Mouse (Mus musculus): ENCODE data around the gene Olfr809. TPM values are rescaled to one million over a fixed set of nuclear protein-coding genes. Genes with fewer than 3 reads are reported as not detected.

Gene Olfr809
- polyA plus RNA-seq, 1 experiment from 2014 or later = not detected

Small RNA genes lying within 50 kb of the gene (microRNA-seq; reads per million reads assigned to microRNA genes)
- gene Gm24485 = not detected

Other genes with a start within 250 kb of the Olfr809 start
- not detected in 2 replicates for gene Olfr792, start 235.5 kb upstream of the Olfr809 start, polyA plus RNA-seq (2014; fragmentation: Nextera tagmentation; extraction: Ambion mirVana)
- not detected in 2 replicates for gene Olfr794, start 207.0 kb upstream of the Olfr809 start, polyA plus RNA-seq (2014; fragmentation: Nextera tagmentation; extraction: Ambion mirVana)
- gene Olfr796, start 162.1 kb upstream of the Olfr809 start, polyA plus RNA-seq (2014; fragmentation: Nextera tagmentation; extraction: Ambion mirVana) = not detected in 2 replicates
- not detected in 2 replicates for gene Olfr798, start 146.7 kb upstream of the Olfr809 start, polyA plus RNA-seq (2014; fragmentation: Nextera tagmentation; extraction: Ambion mirVana)
- not detected in 2 replicates for gene Olfr799, start 137.2 kb upstream of the Olfr809 start, polyA plus RNA-seq (2014; fragmentation: Nextera tagmentation; extraction: Ambion mirVana)
- not detected in 2 replicates for gene Olfr800, start 116.9 kb upstream of the Olfr809 start, polyA plus RNA-seq (2014; fragmentation: Nextera tagmentation; extraction: Ambion mirVana)
- gene Olfr801, start 100.8 kb upstream of the Olfr809 start, polyA plus RNA-seq (2014; fragmentation: Nextera tagmentation; extraction: Ambion mirVana) = not detected in 2 replicates
- 0.07 TPM in 1 of 2 replicates, not detected in the other for gene Olfr802, start 86.5 kb upstream of the Olfr809 start, polyA plus RNA-seq (2014; fragmentation: Nextera tagmentation; extraction: Ambion mirVana)
- gene Olfr803, start 80.4 kb upstream of the Olfr809 start, polyA plus RNA-seq (2014; fragmentation: Nextera tagmentation; extraction: Ambion mirVana) = not detected in 2 replicates
- gene Olfr804, start 71.4 kb upstream of the Olfr809 start, polyA plus RNA-seq (2014; fragmentation: Nextera tagmentation; extraction: Ambion mirVana) = not detected in 2 replicates
- not detected in 2 replicates for gene Olfr805, start 45.3 kb upstream of the Olfr809 start, polyA plus RNA-seq (2014; fragmentation: Nextera tagmentation; extraction: Ambion mirVana)
- not detected in 2 replicates for gene Olfr806, start 32.7 kb upstream of the Olfr809 start, polyA plus RNA-seq (2014; fragmentation: Nextera tagmentation; extraction: Ambion mirVana)
- not detected in 2 replicates for gene Olfr807, start 16.8 kb upstream of the Olfr809 start, polyA plus RNA-seq (2014; fragmentation: Nextera tagmentation; extraction: Ambion mirVana)
- gene Olfr808, start 9.2 kb upstream of the Olfr809 start, polyA plus RNA-seq (2014; fragmentation: Nextera tagmentation; extraction: Ambion mirVana) = not detected in 2 replicates
- gene Olfr810, start 20.3 kb downstream of the Olfr809 start, polyA plus RNA-seq (2014; fragmentation: Nextera tagmentation; extraction: Ambion mirVana) = not detected in 2 replicates
- not detected in 2 replicates for gene Olfr811, start 29.8 kb downstream of the Olfr809 start, polyA plus RNA-seq (2014; fragmentation: Nextera tagmentation; extraction: Ambion mirVana)
- not detected in 2 replicates for gene Olfr812, start 71.5 kb downstream of the Olfr809 start, polyA plus RNA-seq (2014; fragmentation: Nextera tagmentation; extraction: Ambion mirVana)
- gene Olfr813, start 80.7 kb downstream of the Olfr809 start, polyA plus RNA-seq (2014; fragmentation: Nextera tagmentation; extraction: Ambion mirVana) = not detected in 2 replicates
- not detected in 2 replicates for gene Olfr814, start 105.2 kb downstream of the Olfr809 start, polyA plus RNA-seq (2014; fragmentation: Nextera tagmentation; extraction: Ambion mirVana)
- not detected in 2 replicates for gene Olfr815, start 131.2 kb downstream of the Olfr809 start, polyA plus RNA-seq (2014; fragmentation: Nextera tagmentation; extraction: Ambion mirVana)
- not detected in 2 replicates for gene Olfr816, start 141.0 kb downstream of the Olfr809 start, polyA plus RNA-seq (2014; fragmentation: Nextera tagmentation; extraction: Ambion mirVana)
- gene Olfr818, start 174.5 kb downstream of the Olfr809 start, polyA plus RNA-seq (2014; fragmentation: Nextera tagmentation; extraction: Ambion mirVana) = not detected in 2 replicates
- not detected in 2 replicates for gene Olfr819, start 192.6 kb downstream of the Olfr809 start, polyA plus RNA-seq (2014; fragmentation: Nextera tagmentation; extraction: Ambion mirVana)
- gene Olfr247, start 201.5 kb downstream of the Olfr809 start, polyA plus RNA-seq (2014; fragmentation: Nextera tagmentation; extraction: Ambion mirVana) = not detected in 2 replicates
- not detected in 2 replicates for gene Gm10310, start 210.4 kb downstream of the Olfr809 start, polyA plus RNA-seq (2014; fragmentation: Nextera tagmentation; extraction: Ambion mirVana)
- not detected in 2 replicates for gene Olfr820, start 238.0 kb downstream of the Olfr809 start, polyA plus RNA-seq (2014; fragmentation: Nextera tagmentation; extraction: Ambion mirVana)